Mouse (Mus musculus) myocyte (in vitro differentiated cells): ENCODE measurements at regions not wholly inside any gene's neighbourhood (a gene's known extent, or its start where the extent isn't known, plus 50 kb on each side); places are given as distances from the start of the nearest gene placed in this dataset.

Experiments
- H3K27me3 ChIP-seq: one replicate; pipeline ENCODE4 v1.6.1; 2011; ENCODE audit not compliant: control insufficient read depth, insufficient read depth, insufficient read length
- H3K36me3 ChIP-seq: one replicate; pipeline ENCODE4 v1.6.1; 2011; ENCODE audit not compliant: control insufficient read depth, insufficient read depth
- H3K4me2 ChIP-seq: one replicate; pipeline ENCODE4 v1.6.1; 2011; ENCODE audit warnings: low read depth, control low read depth
- H3K4me3 ChIP-seq: one replicate; pipeline ENCODE4 v1.5.1; 2011; ENCODE audit warnings: mild to moderate bottlenecking, control low read depth, moderate library complexity
- H3K79me2 ChIP-seq: one replicate; pipeline ENCODE4 v1.6.1; 2011; ENCODE audit not compliant: control insufficient read depth, insufficient read depth
- H3ac ChIP-seq: one replicate; pipeline ENCODE4 v1.6.1; 2011; ENCODE audit not compliant: control insufficient read depth, insufficient read length
- CEBPB ChIP-seq: IDR thresholded peaks from 2 replicates; pipeline ENCODE4 v1.6.1; 2011; ENCODE audit warnings: mild to moderate bottlenecking, moderate library complexity; ENCODE audit not compliant: poor library complexity, insufficient read depth, severe bottlenecking
- E2F4 ChIP-seq: IDR thresholded peaks from one replicate; pipeline ENCODE4 v1.6.1; 2011; ENCODE audit warnings: mild to moderate bottlenecking, control low read depth, moderate library complexity; ENCODE audit not compliant: insufficient read depth
- MAX ChIP-seq: IDR thresholded peaks from one replicate; pipeline ENCODE4 v1.6.1; 2011; ENCODE audit warnings: low read depth, mild to moderate bottlenecking, control low read depth
- MYOD1 ChIP-seq, 3 experiments: IDR thresholded peaks; one replicate each; pipeline ENCODE4 v1.6.1; 2011; ENCODE audit warnings: control low read depth in 2 of 3, low read depth in 2 of 3, mild to moderate bottlenecking in 2 of 3, moderate library complexity in 1 of 3; ENCODE audit not compliant: insufficient read length in 2 of 3, control insufficient read depth in 1 of 3
- MYOG ChIP-seq, 3 experiments: IDR thresholded peaks; one replicate each; pipeline ENCODE4 v1.6.1; 2011; ENCODE audit warnings: control low read depth in 2 of 3, low read depth in 2 of 3, mild to moderate bottlenecking in 2 of 3; ENCODE audit not compliant: insufficient read length in 2 of 3, control insufficient read depth in 1 of 3, insufficient read depth in 1 of 3
- POLR2A ChIP-seq: IDR thresholded peaks from one replicate; pipeline ENCODE4 v1.6.1; 2011; ENCODE audit warnings: low read depth, mild to moderate bottlenecking, control low read depth, moderate library complexity; ENCODE audit not compliant: insufficient read length
- POLR2AphosphoS2 ChIP-seq: IDR thresholded peaks from one replicate; pipeline ENCODE4 v1.6.1; 2011; ENCODE audit warnings: low read depth, control low read depth; ENCODE audit not compliant: insufficient read length
- REST ChIP-seq: IDR thresholded peaks from one replicate; pipeline ENCODE4 v1.6.1; 2011; ENCODE audit warnings: mild to moderate bottlenecking, control low read depth, moderate library complexity; ENCODE audit not compliant: insufficient read depth, insufficient read length
- SRF ChIP-seq: IDR thresholded peaks from one replicate; pipeline ENCODE4 v1.6.1; 2011; ENCODE audit warnings: low read depth; ENCODE audit not compliant: control insufficient read depth, insufficient read length
- TCF12 ChIP-seq: IDR thresholded peaks from one replicate; pipeline ENCODE4 v1.6.1; 2011; ENCODE audit warnings: mild to moderate bottlenecking, control low read depth; ENCODE audit not compliant: poor library complexity, insufficient read depth, severe bottlenecking
- TCF3 ChIP-seq: IDR thresholded peaks from one replicate; pipeline ENCODE4 v1.6.1; 2011; ENCODE audit warnings: low read depth, control low read depth; ENCODE audit not compliant: insufficient read length
- USF1 ChIP-seq: IDR thresholded peaks from one replicate; pipeline ENCODE4 v1.6.1; 2011; ENCODE audit warnings: low read depth, mild to moderate bottlenecking, control low read depth, moderate library complexity

DNA sequence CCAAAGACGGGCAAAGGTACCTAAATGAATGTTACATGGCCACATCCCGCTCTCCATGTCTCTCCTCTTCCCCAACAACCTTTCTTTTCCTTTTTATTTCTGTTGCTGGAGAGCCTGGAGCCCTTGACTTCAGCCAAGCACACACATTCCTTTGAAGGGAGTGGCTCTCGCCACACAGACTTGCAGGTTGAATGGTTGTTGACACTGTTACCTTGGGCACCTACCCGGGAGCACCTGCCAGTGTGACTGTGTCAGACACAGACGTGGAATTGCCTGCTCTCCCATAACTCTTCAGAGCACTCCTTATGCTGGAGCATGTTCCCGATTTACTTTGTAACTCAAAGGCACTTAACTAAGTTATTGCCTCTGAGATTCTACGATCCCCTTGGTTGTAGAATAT lies 240.0 kb upstream of the Nr2f2 start:
- Histone ChIP-seq H3K36me3 (no peaks in the 10 kb centered on the region), H3K4me2 (no peak overlapping the region), H3K4me3 (no peak overlapping the region), H3ac (no peak overlapping the region), H3K27me3 (no peaks in the 10 kb centered on the region), H3K79me2 (no peaks in the 10 kb centered on the region)
- no peak for TF ChIP-seq MYOG (IDR thresholded peaks at IDR 0.05; ENCODE audit: control insufficient read depth in 1 of 3, insufficient read depth in 1 of 3, insufficient read length in 2 of 3, low read depth in 2 of 3)
- no peak for TF ChIP-seq POLR2AphosphoS2
- TF ChIP-seq MYOD1 (IDR thresholded peaks at IDR 0.05; ENCODE audit: control insufficient read depth in 1 of 3, insufficient read length in 2 of 3, low read depth in 2 of 3), result no peak
- TF ChIP-seq MAX, result no peak
- no peak for TF ChIP-seq CEBPB
- TF ChIP-seq USF1, result no peak
- no peak for TF ChIP-seq SRF
- no peak for TF ChIP-seq REST
- TF ChIP-seq TCF3, result no peak
- TF ChIP-seq TCF12, result no peak
- no peak for TF ChIP-seq POLR2A

DNA sequence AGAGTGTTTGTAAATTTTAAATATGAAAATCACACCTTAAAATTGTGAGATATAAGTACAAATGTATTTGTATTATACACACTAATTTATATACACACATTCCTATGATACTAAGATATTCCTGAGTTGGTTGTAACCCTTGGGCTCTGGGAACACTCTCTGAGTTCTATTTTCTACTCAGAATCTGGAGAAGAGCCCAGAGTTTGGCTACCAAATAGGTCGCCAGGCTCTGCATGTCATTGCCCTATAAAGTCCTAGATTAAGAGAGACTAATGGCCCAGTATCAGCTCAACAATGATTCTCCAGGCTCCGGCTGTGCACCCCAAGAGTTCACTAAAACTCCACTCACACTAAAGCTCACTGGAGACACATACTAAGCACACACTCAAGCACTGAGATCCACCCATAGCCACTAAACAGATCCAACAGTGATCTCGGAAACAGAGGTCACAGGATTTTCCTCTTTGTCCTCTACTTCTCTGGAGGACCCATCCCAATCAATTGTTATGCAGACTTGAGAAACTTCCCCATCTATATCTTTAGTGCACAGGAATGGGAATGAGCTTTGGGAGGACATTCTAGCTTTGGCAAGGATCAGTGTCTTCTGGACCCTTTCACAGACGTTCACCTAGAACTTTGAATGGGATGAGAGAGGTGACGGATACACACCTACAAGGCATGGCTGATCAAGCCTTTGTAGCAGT lies 238.1 kb upstream of the Nr2f2 start:
- Histone ChIP-seq H3K36me3 (no peaks in the 10 kb centered on the region), H3K4me2 (no peak overlapping the region), H3K79me2 (no peaks in the 10 kb centered on the region), H3ac (no peak overlapping the region), H3K27me3 (no peaks in the 10 kb centered on the region), H3K4me3 (no peak overlapping the region)
- no peak for TF ChIP-seq MYOD1 (IDR thresholded peaks at IDR 0.05; ENCODE audit: control insufficient read depth in 1 of 3, insufficient read length in 2 of 3, low read depth in 2 of 3)
- TF ChIP-seq CEBPB, result no peak
- TF ChIP-seq MAX, result no peak
- no peak for TF ChIP-seq MYOG (IDR thresholded peaks at IDR 0.05; ENCODE audit: control insufficient read depth in 1 of 3, insufficient read depth in 1 of 3, insufficient read length in 2 of 3, low read depth in 2 of 3)
- TF ChIP-seq REST, result no peak
- no peak for TF ChIP-seq TCF12
- no peak for TF ChIP-seq TCF3
- TF ChIP-seq USF1, result no peak
- TF ChIP-seq POLR2A, result no peak
- TF ChIP-seq SRF, result no peak
- TF ChIP-seq POLR2AphosphoS2, result no peak
- TF ChIP-seq E2F4, result no peak

DNA sequence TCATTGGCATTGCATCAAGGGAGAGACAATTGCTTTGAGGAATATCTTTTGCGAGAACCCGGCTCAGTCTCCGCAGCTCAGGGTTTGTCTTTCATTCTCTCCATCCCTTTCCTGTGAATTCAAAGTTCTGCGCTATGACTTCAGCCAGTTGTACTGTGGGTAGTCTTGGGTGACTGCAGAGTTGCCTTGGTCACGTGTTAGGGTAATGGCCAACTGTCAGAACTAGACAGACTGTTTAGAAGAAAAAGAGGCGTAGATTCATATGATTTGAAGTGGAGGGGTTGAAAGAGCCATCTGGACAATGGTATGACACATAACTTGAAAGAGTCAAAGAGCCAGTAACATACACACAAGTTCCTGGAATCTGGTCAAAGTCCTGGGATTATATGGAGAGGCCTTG lies 226.5 kb upstream of the Nr2f2 start:
- no peaks in the 10 kb centered on the region for H3K27me3 ChIP-seq
- no peak overlapping the region for H3ac ChIP-seq
- H3K4me2 ChIP-seq, result no peak overlapping the region
- no peak for TF ChIP-seq MYOG (IDR thresholded peaks at IDR 0.05; ENCODE audit: control insufficient read depth in 1 of 3, insufficient read depth in 1 of 3, insufficient read length in 2 of 3, low read depth in 2 of 3)
- TF ChIP-seq MAX, result no peak
- TF ChIP-seq POLR2A, result no peak
- TF ChIP-seq TCF3, result no peak
- no peak for TF ChIP-seq SRF
- no peak for TF ChIP-seq USF1
- no peak for TF ChIP-seq MYOD1 (IDR thresholded peaks at IDR 0.05; ENCODE audit: control insufficient read depth in 1 of 3, insufficient read length in 2 of 3, low read depth in 2 of 3)
- TF ChIP-seq CEBPB, result no peak
- TF ChIP-seq POLR2AphosphoS2, result no peak
- no peak for TF ChIP-seq TCF12
- no peak for TF ChIP-seq E2F4
- no peak for TF ChIP-seq REST
- H3K4me3 ChIP-seq, result no peak overlapping the region
- no peaks in the 10 kb centered on the region for H3K79me2 ChIP-seq
- no peaks in the 10 kb centered on the region for H3K36me3 ChIP-seq

DNA sequence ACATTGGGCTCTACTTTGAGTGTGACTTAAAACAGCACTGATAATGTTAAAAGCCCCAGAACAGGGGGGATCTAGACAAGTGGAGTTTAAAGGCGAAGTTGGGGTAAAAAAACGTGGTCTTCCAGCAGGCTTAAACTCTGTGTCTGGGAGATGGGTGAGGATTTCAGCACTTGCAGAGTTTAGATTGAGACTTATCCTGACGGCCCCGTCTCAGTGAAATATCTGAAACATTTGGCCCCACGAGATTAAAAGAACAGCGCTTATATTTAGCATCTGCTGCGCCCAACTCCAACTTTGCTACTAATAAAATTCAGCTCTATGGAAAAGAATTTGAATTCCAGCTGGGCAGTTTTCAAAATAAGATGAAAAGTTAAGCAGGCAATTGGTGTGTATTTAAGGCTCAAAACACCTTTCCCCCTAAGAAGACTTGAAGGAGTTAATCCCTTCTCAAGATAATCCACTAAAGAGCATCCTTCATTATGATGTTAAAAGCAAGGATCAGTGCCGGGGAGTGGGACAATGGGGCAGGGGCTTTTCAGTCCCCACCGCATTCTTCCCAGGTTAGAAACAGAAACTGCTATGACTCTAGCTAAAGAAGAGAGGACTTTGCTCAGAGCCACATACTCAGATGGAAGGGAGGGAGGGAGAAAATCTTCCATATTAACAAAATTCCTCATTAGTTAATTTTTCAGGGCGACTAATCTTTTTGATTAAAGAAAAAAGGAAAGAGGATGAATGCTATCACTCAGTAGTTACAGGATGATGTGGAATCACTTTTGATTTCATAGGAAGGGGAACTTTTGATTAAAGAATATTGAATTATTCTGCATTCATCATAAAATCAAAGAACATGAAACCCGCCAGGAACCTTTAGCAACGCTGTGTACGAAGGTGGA lies 225.1 kb upstream of the Nr2f2 start:
- no peak overlapping the region for H3ac ChIP-seq
- no peak overlapping the region for H3K4me2 ChIP-seq
- no peaks in the 10 kb centered on the region for H3K27me3 ChIP-seq
- no peak overlapping the region for H3K4me3 ChIP-seq
- no peaks in the 10 kb centered on the region for H3K36me3 ChIP-seq
- TF ChIP-seq TCF12 (no peak), POLR2AphosphoS2 (no peak), SRF (no peak), MYOG (IDR thresholded peaks at IDR 0.05; ENCODE audit: control insufficient read depth in 1 of 3, insufficient read depth in 1 of 3, insufficient read length in 2 of 3, low read depth in 2 of 3) (no peak), E2F4 (no peak), TCF3 (no peak), USF1 (no peak)
- H3K79me2 ChIP-seq, result no peaks in the 10 kb centered on the region
